Mouse (Mus musculus): ENCODE measurements around the gene Med27. TPM values are rescaled to one million over a fixed set of nuclear protein-coding genes. Genes with fewer than 3 reads are reported as not detected.

Med27 gene
- polyA plus RNA-seq (2012; rRNA removed), result 41.7 and 47.5 TPM in 2 replicates

DNA sequence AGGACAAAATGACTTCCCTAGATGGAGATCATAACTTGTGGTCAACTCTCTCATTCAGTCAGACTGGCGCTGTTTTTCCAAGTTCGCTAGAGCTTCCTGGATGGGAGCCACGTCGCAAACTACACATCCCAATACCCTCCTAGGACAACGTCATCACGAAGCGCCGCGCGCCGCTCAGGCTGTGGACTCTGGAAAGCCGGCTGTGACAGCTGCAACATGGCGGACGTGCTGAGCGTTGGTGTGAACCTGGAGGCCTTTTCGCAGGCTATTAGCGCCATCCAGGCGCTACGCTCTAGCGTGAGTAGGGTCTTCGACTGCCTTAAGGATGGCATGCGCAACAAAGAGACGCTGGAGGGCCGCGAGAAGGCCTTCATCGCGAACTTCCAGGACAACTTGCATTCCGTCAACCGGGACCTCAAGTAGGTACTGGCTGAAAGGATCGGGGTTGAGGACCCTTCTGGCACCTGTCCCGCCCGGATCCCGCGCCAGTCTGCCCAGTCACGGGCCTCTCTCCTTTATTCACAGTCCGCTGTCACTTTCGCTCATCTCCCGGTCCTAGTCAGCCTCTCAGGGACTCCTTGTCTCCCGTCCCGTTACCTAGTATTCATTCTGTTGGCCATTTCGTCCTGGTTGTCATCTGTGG, at the start of gene Med27:
Gene Med27, plus strand, starts transcription at position 191 of the 643 bp plus-strand sequence.
- DNase-seq (ENCODE audit: extremely low spot score in 1 of 2, low spot score in 1 of 2), result peak; percentile 94 to 99

DNA sequence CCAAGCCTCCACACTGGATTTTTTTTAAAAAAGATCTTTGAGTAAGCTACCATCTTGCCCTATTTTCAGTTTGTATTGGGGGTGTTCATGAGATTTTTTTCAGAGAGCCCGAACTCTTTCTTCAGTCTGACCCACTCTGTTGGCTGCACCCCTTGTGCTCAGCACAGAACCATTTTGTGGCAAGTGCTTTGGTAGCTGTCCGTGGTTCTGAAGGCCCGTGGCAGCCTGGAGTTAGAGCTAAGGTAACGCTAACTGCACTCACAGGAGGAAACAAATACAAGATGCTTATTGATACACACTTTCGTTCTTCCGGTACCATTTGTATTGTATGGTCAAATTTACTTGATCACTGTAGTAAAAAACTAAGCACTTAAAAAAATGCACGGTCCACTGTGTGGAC, 36.7 kb upstream of the Med27 start:
- DNase-seq (ENCODE audit: extremely low spot score in 1 of 2, low spot score in 1 of 2), result no peak

- peak in 1 of 2 experiments; percentile 35 for DNase-seq (ENCODE audit: extremely low spot score in 1 of 2, low spot score in 1 of 2)
Observed at GRCm38 (mm10) chr2:29312058-29312457, 34.6 kb upstream of the Med27 start.

DNA sequence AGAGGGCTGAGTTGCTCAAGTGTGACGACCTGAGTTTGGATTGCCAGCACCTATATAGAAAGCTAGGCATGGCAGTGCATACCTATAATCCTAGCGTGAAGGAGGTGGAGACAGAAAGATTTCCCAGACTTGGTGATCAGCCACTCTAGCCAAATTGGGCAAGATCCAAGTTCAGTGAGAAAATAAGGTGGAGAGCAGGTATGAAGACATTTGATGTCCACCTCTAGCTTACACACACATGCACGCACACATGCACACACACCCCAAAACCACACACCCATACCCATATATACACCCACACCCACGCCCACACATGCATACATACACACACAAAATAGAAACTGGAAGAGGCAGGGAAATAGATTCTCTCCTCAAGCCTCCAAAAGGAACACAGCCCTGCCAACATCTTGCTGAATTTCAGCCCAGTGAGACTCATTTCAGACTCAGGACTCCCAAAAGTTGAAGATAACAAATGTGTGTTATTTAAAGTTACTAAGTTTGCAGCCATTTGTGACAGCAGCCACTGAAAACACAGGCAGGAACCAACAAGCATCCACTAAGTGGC, 28.6 kb upstream of the Med27 start:
- DNase-seq (ENCODE audit: extremely low spot score in 1 of 2, low spot score in 1 of 2), result peak; percentile 37 to 38

DNA sequence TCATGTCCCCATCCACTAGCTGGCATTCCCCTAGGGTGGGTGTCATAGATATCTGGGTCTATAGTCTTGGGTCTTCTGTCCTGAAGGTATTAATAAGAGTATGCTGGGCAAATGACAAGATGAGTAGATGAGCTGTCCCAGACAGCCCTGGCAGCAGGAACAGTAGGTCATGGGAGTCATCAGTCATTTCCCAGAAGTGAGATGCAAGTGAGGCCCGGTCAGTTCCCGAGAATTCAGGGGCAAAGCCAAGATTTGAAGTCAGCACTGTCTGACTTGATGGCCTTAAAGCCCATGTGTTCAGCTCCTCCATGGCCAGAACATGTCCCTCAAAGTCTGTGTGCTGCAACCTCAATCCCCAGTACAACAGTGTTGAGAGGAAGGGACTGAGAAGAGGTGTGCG, 28.0 kb upstream of the Med27 start:
- no peak for DNase-seq (ENCODE audit: extremely low spot score in 1 of 2, low spot score in 1 of 2)

DNA sequence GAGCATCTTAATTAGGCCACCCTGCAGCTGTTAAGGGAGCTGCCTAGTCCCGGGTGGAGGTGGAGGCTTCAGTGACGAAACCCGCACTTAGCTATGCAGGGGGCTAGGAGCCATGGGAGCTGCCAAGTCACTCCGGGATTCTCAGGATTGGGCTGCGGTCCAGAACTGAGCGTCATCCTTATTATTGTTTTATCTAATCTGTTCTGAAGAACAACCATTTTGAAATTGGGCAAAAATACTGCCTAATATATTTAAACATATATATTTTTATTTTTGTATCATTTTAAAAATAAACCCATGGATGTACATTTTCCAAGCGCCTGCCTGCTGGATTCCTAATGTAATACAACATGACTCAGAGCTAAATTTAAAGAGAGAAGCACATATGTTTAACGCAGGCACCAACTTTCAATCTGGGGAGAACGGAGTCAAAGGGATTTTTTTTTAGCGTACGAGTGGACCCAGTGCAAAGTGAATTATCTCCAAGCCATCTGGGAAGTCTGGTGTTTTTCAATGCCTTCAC, 26.3 kb upstream of the Med27 start:
- DNase-seq (ENCODE audit: extremely low spot score in 1 of 2, low spot score in 1 of 2), result peak; percentile 71 to 79

DNA sequence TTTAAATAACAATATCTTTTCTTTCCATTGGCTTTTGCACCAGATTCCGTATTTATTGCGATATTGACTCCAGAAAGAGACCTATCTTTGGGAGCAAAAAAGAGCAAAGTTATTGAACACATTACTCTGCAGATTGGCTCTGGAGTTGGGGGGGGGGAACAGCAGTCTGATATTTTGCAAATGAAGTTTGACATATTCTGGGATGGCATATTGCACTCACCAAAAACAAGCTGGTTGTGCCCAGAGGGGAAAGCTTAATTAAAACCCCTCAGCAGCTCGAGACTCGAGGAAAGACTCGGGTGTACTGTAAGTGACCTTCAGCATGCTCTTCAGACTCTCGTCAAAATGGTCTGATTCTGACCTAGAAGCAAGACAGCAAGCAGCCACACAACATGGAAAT, 25.8 kb upstream of the Med27 start:
- no peak for DNase-seq (ENCODE audit: extremely low spot score in 1 of 2, low spot score in 1 of 2)

GRCm38 (mm10) chr2:29324456-29324855, 22.2 kb upstream of the Med27 start:
- peak in 1 of 2 experiments; percentile 47 for DNase-seq (ENCODE audit: extremely low spot score in 1 of 2, low spot score in 1 of 2)

- DNase-seq (ENCODE audit: extremely low spot score in 1 of 2, low spot score in 1 of 2), result no peak
Observed at GRCm38 (mm10) chr2:29330471-29330870, 16.1 kb upstream of the Med27 start.

- no peak for DNase-seq (ENCODE audit: extremely low spot score in 1 of 2, low spot score in 1 of 2)
Observed at GRCm38 (mm10) chr2:29338396-29338795, 8.2 kb upstream of the Med27 start.

DNA sequence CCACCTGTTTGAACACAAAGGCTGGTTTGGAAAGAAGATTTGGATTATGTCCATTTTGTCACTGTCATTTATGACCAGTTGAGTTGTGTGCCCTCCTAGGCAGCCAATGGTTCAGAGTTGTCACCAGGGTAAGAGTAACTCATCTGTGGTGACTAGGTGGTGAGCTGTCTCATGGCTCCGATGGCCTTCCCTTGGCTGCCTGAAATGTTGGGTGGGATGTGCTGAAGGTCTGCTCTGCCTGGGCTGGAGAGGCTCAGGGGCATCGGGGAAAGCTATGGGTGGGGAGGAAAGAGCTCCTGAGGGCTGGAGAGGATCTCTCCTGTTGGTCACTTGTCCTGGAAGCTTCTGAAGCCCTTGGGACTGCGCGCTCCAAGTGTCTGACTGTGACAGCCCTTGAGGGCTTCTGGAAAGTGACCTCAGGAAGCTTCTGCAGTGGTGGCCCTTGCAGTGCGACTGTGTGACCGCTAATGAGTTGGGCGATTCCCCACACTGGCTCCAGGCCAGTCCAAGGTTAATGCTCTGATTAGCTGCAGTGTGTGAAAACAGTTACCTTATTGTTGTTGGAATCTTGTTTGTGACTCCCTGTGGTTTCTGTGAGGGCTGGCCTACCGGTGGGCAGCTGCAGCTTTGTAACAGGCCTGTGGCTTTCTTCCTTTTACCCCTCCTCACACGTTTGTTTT, 12.2 kb downstream of the Med27 start:
- DNase-seq (ENCODE audit: extremely low spot score in 1 of 2, low spot score in 1 of 2), result no peak

DNA sequence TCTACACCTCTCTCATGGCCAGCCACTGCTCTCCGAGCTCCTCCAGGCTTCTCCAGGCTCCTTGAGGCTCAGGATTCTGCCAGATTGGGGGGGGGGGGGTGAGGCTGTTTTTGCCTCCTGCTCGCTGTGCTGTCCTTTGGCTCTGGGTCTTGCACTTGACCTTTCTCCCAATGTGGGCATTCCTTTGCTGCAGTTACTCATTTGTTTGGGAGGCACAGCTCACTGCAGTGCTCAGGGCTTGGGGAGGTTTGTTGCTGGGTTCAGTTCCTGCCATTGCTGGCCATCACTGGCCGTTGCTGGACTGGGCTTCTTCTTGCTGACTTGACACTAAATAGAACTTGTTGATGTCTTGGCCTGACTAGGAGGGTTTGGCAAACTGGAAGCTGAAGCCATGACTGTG, 14.3 kb downstream of the Med27 start:
- no peak for DNase-seq (ENCODE audit: extremely low spot score in 1 of 2, low spot score in 1 of 2)

GRCm38 (mm10) chr2:29365000-29365695, 18.5 kb downstream of the Med27 start:
- DNase-seq (ENCODE audit: extremely low spot score in 1 of 2, low spot score in 1 of 2), result no peak

DNA sequence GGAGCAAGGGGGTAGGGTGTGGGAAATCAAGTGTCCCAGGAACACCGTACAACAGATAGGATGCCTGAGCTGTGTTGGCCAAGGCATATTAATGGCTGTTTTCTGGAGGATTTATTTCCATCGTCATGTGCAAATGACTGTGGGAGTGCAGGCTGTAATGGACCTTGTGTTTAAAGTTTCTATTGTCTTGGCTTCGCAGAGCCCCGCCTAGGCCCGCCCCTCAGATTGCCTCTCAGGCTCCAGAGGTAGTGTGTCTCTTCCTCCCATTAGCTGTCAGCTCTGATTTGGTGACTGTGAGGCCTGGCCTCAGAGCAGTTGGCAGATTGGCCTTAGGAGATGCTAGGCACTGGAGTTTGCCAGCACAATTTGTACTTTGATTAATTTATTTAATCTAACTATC, 22.1 kb downstream of the Med27 start:
- DNase-seq (ENCODE audit: extremely low spot score in 1 of 2, low spot score in 1 of 2), result no peak

GRCm38 (mm10) chr2:29372176-29372575, 25.6 kb downstream of the Med27 start:
- DNase-seq (ENCODE audit: extremely low spot score in 1 of 2, low spot score in 1 of 2), result no peak

DNA sequence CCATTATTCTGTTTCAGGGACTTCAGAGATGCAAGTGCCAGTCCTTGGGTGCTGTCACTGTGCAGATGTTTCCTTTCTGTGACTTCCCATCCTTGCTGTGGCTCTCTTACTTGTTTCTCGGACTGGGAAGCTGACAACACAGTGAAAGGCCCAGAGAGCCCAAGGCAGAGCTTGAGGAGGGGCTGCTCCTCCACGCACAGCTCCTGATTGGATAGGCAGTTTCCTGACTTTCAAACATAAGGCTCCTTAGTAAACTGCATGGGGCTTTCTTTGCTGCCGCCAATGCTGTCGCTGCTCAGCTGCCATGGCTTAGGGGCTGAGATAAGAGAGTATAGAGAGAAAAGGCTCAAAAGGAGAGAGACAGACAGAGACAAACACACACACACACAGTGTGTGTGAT, 35.1 kb downstream of the Med27 start:
- no peak for DNase-seq (ENCODE audit: extremely low spot score in 1 of 2, low spot score in 1 of 2)

DNA sequence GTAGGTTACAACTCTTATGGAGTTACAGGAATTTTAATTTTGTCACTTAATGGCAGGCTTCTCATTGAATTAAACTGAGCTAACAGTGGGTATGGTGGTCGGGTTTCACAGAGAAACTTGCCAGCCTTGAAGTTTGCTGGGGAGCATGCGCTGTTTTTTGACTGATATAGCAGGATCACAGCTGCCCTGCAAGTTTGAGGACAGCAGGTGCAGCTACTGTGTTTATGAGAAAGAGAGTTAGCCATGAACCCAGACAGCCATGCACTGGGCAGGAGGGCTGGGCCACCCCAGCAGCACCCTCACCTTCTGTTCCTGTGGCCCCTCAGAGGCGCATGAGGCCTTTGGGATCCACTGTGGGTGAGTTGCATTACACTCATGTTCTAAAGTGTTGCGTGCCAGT, 36.0 kb downstream of the Med27 start:
- DNase-seq (ENCODE audit: extremely low spot score in 1 of 2, low spot score in 1 of 2), result no peak

GRCm38 (mm10) chr2:29383133-29383532, 36.5 kb downstream of the Med27 start:
- no peak for DNase-seq (ENCODE audit: extremely low spot score in 1 of 2, low spot score in 1 of 2)

DNA sequence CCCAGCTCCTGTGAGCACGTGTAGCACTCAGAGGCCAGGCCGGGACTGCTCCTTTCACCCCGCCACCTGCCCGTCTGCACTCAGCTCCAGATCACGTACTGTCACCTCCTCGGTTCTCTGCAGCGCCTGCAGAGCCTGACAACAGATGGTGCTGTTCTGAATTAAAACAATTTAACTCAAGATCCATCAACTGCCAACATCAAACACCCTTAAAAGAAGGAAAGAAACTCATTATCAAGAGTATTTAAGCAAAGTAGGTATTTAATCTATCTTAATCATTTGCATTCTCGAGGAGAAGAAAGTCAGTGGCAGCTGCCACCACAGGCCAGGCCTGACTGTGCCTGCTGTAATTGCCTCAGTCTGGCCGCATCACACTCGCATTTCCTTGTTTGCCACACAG, 38.8 kb downstream of the Med27 start:
- DNase-seq (ENCODE audit: extremely low spot score in 1 of 2, low spot score in 1 of 2), result peak in 1 of 2 experiments; percentile 49

- no peak for DNase-seq (ENCODE audit: extremely low spot score in 1 of 2, low spot score in 1 of 2)
Observed at GRCm38 (mm10) chr2:29387268-29387667, 40.6 kb downstream of the Med27 start.

- DNase-seq (ENCODE audit: extremely low spot score in 1 of 2, low spot score in 1 of 2), result peak; percentile 34 to 72
Observed at GRCm38 (mm10) chr2:29388937-29389336, 42.3 kb downstream of the Med27 start.

Measured in frontal cortex, adult 2 months (tissue).